Mouse (Mus musculus) heart, embryonic 14.5 days (tissue): ENCODE data around the gene Rab20. TPM values are rescaled to one million over a fixed set of nuclear protein-coding genes. Genes with fewer than 3 reads are reported as not detected.

Source experiments
- ATAC-seq: fragments of 200-750 bp; cut with Nextera tagmentation; 2 replicates; pipeline ENCODE4 v1.8.0; 2017; ENCODE audit warnings: low read depth, moderate TSS enrichment; ENCODE audit not compliant: insufficient number of reproducible peaks, insufficient read depth, low FRiP score
- H3K27ac ChIP-seq, 2 experiments: fragments of 200-500 bp in 1 of 2; fragments of 300-500 bp in 1 of 2; sonication (generic) in 1 of 2; replicated peaks in 1 of 2; 2 replicates each; pipeline ENCODE4 v1.5.1; 2012 to 2014; ENCODE audit warnings: low read depth in 2 of 2, low read length in 2 of 2, control low read depth in 1 of 2, mild to moderate bottlenecking in 1 of 2, mixed read lengths in 1 of 2; ENCODE audit not compliant: control insufficient read depth in 1 of 2, insufficient read depth in 1 of 2
- H3K27me3 ChIP-seq: fragments of 300-500 bp; sonication (generic); 2 replicates; pipeline ENCODE4 v1.6.1; 2014; ENCODE audit warnings: mild to moderate bottlenecking, low read length, control low read depth; ENCODE audit not compliant: control insufficient read depth, insufficient read depth
- H3K36me3 ChIP-seq: fragments of 300-500 bp; sonication (generic); 2 replicates; pipeline ENCODE4 v1.6.1; 2014; ENCODE audit warnings: mild to moderate bottlenecking, control low read depth, low read length, mixed read lengths; ENCODE audit not compliant: control insufficient read depth, insufficient read depth
- H3K4me1 ChIP-seq, 2 experiments: fragments of 200-500 bp in 1 of 2; fragments of 300-500 bp in 1 of 2; sonication (generic) in 1 of 2; 2 replicates each; pipeline ENCODE4 v1.6.1; 2012 to 2014; ENCODE audit warnings: low read length in 2 of 2, control low read depth in 1 of 2, mixed read lengths in 1 of 2; ENCODE audit not compliant: control insufficient read depth in 2 of 2, insufficient read depth in 2 of 2
- H3K4me2 ChIP-seq: fragments of 300-500 bp; sonication (generic); 2 replicates; pipeline ENCODE4 v1.6.1; 2014; ENCODE audit warnings: mild to moderate bottlenecking, low read length
- H3K4me3 ChIP-seq, 2 experiments: fragments of 200-500 bp in 1 of 2; fragments of 300-500 bp in 1 of 2; sonication (generic) in 1 of 2; 2 replicates each; pipeline ENCODE4 v1.5.1; 2012 to 2014; ENCODE audit warnings: low read length in 2 of 2, mild to moderate bottlenecking in 2 of 2, control low read depth in 1 of 2, low read depth in 1 of 2, moderate library complexity in 1 of 2; ENCODE audit not compliant: control insufficient read depth in 1 of 2, insufficient read depth in 1 of 2
- H3K9ac ChIP-seq: fragments of 300-500 bp; sonication (generic); 2 replicates; pipeline ENCODE4 v1.6.1; 2014; ENCODE audit warnings: mild to moderate bottlenecking, low read length
- H3K9me3 ChIP-seq: fragments of 300-500 bp; sonication (generic); 2 replicates; pipeline ENCODE4 v1.6.1; 2016; ENCODE audit warnings: low read length, control low read depth; ENCODE audit not compliant: control insufficient read depth
- WGBS: fragments of 180-500 bp; shearing (Covaris S2); extraction: QIAGEN DNeasy Blood & Tissue Kit; methylation state at CpG from one replicate; pipeline ENCODE4 v1.1.7; 2014; 5-methylcytosine and 5-hydroxymethylcytosine counted together
- polyA plus RNA-seq: library from polyadenylated mRNA; unstranded; fragments of >200 nt; fragmentation: Nextera tagmentation; extraction: Ambion mirVana; gene quantifications from 2 replicates; pipeline ENCODE4 v1.2.1, GENCODE M21; 2014

The Rab20 gene
- polyA plus RNA-seq, 1 experiment from 2014 or later, result 39.7 TPM

DNA sequence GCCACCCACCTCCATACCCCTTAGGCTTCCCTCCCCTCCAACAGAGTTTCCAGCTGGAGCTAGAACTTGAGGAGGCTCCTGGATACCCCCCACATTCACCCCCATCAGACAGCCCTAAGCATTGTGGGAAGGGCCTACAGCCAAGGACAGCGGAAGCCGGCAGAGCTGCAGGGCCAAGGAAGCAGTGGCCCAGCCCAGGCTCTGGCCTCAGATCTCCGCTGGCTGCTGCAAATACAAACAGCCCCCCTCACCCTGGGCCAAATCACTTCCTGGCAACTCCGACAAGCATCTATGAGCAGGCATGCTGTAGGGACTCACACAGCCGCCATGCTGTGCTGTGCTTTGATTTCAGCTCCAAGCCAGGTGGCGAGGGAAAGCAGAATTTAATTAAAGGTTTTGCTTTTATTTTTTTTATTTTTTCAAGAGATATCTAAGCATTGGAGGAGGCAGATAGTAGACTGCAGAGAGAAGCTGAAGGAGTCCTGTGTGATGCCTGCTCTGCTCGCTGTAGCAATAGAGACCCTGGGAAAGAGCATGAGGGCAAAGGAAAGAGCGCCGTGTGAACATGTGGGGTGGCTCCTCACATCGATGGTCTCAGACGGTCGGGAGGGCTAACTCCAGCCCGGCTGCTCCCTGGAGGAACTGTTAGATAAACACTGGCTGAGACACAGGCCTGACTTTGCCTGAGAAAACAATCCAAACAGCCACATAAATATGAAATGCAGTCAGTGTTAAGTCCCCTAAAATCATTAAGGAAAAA lies 72.6 kb downstream of the Rab20 start:
- ATAC-seq, result peak; percentile 47
- Histone ChIP-seq H3K4me2 (no peak overlapping the region), H3K27ac (peak overlapping the region; percentile 46 to 63; a peak in 3 of 4 replicates), H3K9me3 (no peaks in the 10 kb centered on the region), H3K4me3 (no peak overlapping the region), H3K27me3 (no peaks in the 10 kb centered on the region), H3K36me3 (peaks cover 88% of the 10 kb centered on the region), H3K4me1 (peaks cover 18 to 24% of the 10 kb centered on the region in 2 experiments), H3K9ac (peak overlapping the region; percentile 27; the same call in 1 of the 2 replicates)
- WGBS, result 31% methylated on average over 13 of the region's 13 CpGs

DNA sequence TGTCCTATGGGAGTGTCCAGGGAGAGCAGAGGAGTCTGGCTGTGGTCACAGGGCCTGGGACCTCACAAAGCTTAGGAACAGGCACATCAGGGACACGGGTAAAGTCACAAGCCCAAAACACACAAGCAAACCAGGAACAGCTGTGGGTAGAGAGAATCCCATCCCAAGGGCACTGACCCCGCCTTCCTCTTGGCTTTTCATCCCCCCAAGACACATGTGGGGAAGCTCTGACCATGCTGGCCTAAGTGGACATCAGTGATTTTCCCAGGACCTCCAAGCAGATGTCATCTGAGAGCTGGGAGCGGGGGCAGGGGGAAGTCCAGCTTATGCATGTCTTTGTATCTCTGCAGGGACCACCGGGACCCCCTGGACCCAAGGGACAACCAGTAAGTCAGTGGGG lies 73.9 kb downstream of the Rab20 start:
- Histone ChIP-seq H3K4me2 (no peak overlapping the region), H3K36me3 (peaks cover 77% of the 10 kb centered on the region), H3K27me3 (no peaks in the 10 kb centered on the region), H3K9ac (no peak overlapping the region), H3K9me3 (no peaks in the 10 kb centered on the region), H3K4me1 (peaks cover 22 to 30% of the 10 kb centered on the region in 2 experiments), H3K4me3 (no peak overlapping the region), H3K27ac (no peak overlapping the region)
- no peak for ATAC-seq
- WGBS, result 71% methylated on average over 4 of the region's 4 CpGs

DNA sequence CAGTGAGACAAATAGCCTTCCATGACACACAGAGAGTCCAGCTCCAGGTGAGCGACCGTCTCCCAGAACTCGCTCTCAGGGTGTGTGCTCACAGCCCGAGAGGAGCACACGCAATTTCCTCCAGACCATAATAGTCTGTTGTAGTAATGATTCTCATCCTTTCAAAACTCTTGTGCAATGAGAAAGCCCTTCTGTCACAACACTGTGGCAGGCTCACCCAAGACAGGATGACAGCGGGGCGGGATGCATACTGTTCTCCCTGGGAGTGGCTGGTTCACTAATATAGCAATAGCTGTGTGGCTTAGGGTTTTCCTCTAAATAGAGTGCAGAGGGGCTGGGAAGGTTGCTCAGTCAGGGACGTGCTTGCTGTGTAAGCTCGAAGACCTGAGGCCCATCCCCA lies 74.7 kb downstream of the Rab20 start:
- H3K4me3 ChIP-seq, result no peak overlapping the region
- ATAC-seq, result no peak
- WGBS, result 95% methylated on average over 9 of the region's 9 CpGs
- H3K4me1 ChIP-seq, result peaks cover 22 to 33% of the 10 kb centered on the region in 2 experiments
- H3K9me3 ChIP-seq, result no peaks in the 10 kb centered on the region
- H3K36me3 ChIP-seq, result peaks cover 69% of the 10 kb centered on the region
- no peak overlapping the region for H3K4me2 ChIP-seq
- no peaks in the 10 kb centered on the region for H3K27me3 ChIP-seq
- no peak overlapping the region for H3K27ac ChIP-seq
- H3K9ac ChIP-seq, result no peak overlapping the region

Other genes with a start within 250 kb of the Rab20 start
- 77.7 and 80.3 TPM in 2 replicates for gene Col4a2, start 165.9 kb downstream of the Rab20 start, polyA plus RNA-seq
- gene Col4a1, start 165.9 kb downstream of the Rab20 start, polyA plus RNA-seq, result 250 and 253 TPM in 2 replicates
- gene Naxd, start 18.8 kb upstream of the Rab20 start, polyA plus RNA-seq, result 74.5 and 82.8 TPM in 2 replicates
- gene Cars2, start 72.1 kb upstream of the Rab20 start, polyA plus RNA-seq, result 27.9 and 31.1 TPM in 2 replicates
- 25.7 and 26.6 TPM in 2 replicates for gene Ing1, start 76.9 kb upstream of the Rab20 start, polyA plus RNA-seq
- gene Ankrd10, start 157.0 kb upstream of the Rab20 start, polyA plus RNA-seq, result 69.1 and 73.8 TPM in 2 replicates
- gene 1700016D06Rik, start 222.4 kb upstream of the Rab20 start, polyA plus RNA-seq, result not detected in 2 replicates
- 67.5 and 72.1 TPM in 2 replicates for gene Arhgef7, start 249.0 kb upstream of the Rab20 start, polyA plus RNA-seq